Mouse (Mus musculus) megakaryocyte, embryonic 14.5 days (primary cell): ENCODE data around the gene Ddx25.

ENCODE experiments used
- FLI1 ChIP-seq: IDR thresholded peaks from 2 replicates; pipeline ENCODE4 v1.6.1; 2012; ENCODE audit warnings: low read length, inconsistent platforms, mixed read lengths
- GATA1 ChIP-seq: IDR thresholded peaks from 3 replicates; pipeline ENCODE4 v1.6.1; 2012; ENCODE audit warnings: mixed read lengths, low read length, inconsistent platforms, borderline replicate concordance

GRCm38 (mm10) chr9:35493733-35494092 is 64.6 kb downstream of the Ddx25 start:
- no peak for TF ChIP-seq GATA1
- no peak for TF ChIP-seq FLI1
